Mouse (Mus musculus): Measurements from ENCODE around the gene Derl3. TPM values are rescaled to one million over a fixed set of nuclear protein-coding genes. Genes with fewer than 3 reads are reported as not detected.
A peak's percentile ranks its signal among the peaks of the same experiment; 100 is the strongest.

Derl3 gene
- total and polyA plus RNA-seq, 2 experiments from 2014 or later = 0.41 TPM; not detected in 1

- H3K9me3 ChIP-seq (replicated peaks; ENCODE audit: control insufficient read depth, low read length) = no peaks in the 10 kb centered on the region
- DNase-seq (ENCODE audit: low spot score) (peak; percentile 75), ATAC-seq (ENCODE audit: insufficient read depth, low read depth) (peak; percentile 94)
- peak overlapping the region; percentile 41 for H3K4me3 ChIP-seq (ENCODE audit: low read depth, low read length)
- peak overlapping the region; percentile 69 for H3K4me2 ChIP-seq (ENCODE audit: low read depth, low read length)
- WGBS = 3% methylated on average over 11 of the region's 11 CpGs
- peak overlapping the region; percentile 33; the same call in 1 of the 2 replicates for H3K9ac ChIP-seq (replicated peaks; ENCODE audit: low read depth, low read length)
- TF ChIP-seq CTCF (IDR thresholded peaks at IDR 0.05; ENCODE audit: low read depth) = no peak
- TF ChIP-seq EP300 (IDR thresholded peaks at IDR 0.05; ENCODE audit: low read depth) = no peak
- H3K4me1 ChIP-seq (ENCODE audit: control insufficient read depth, insufficient read depth) = peaks cover 13% of the 10 kb centered on the region; the same call in 1 of the 2 replicates
- H3K36me3 ChIP-seq (replicated peaks; ENCODE audit: control insufficient read depth, insufficient read depth, low read length) = no peaks in the 10 kb centered on the region
- H3K27ac ChIP-seq (ENCODE audit: low read depth) = peak overlapping the region; percentile 46; the same call in 1 of the 2 replicates
- H3K27me3 ChIP-seq (ENCODE audit: control insufficient read depth, insufficient read depth, low read length) = no peaks in the 10 kb centered on the region
Measured at GRCm38 (mm10) chr10:75872915-75873542, 20.2 kb upstream of the Derl3 start.

DNA sequence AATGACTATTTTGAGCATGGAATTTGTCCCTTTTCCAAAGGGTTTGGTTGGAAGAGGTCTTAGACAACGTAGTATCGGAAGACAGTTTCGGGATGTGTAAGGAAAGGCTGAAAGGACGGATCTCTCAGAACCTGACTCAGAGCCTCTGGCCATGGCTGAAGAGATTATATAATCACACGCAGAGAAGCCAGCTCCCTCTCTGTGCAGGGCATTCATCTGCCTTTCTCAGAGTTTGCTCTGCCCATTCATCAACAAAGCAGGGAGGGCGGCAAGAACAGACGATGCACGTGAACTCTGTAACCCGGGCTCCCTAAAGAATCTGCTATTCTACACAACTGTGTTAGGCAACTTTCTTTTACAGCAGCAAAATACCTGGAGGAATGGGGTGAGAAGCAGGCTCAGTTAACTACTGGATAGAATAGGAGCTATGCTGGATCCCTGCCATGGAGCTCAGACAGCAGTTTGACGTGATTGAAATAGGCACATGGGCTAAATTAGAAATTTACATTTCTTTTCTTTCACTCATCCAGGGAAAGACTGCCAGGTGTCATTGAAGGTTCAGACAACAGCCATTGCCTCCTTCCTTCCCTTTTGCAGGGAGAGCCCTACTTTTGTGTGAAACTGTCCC, 19.6 kb upstream of the Derl3 start:
- Histone ChIP-seq H3K4me2 (ENCODE audit: low read depth, low read length) (peak overlapping the region; percentile 69), H3K27me3 (ENCODE audit: control insufficient read depth, insufficient read depth, low read length) (no peaks in the 10 kb centered on the region), H3K9ac (replicated peaks; ENCODE audit: low read depth, low read length) (no peak overlapping the region), H3K9me3 (replicated peaks; ENCODE audit: control insufficient read depth, low read length) (no peaks in the 10 kb centered on the region), H3K36me3 (replicated peaks; ENCODE audit: control insufficient read depth, insufficient read depth, low read length) (no peaks in the 10 kb centered on the region), H3K27ac (ENCODE audit: low read depth) (no peak overlapping the region), H3K4me1 (ENCODE audit: control insufficient read depth, insufficient read depth) (peaks cover 13% of the 10 kb centered on the region; the same call in 1 of the 2 replicates), H3K4me3 (ENCODE audit: low read depth, low read length) (no peak overlapping the region)
- DNase-seq (ENCODE audit: low spot score) (no peak), ATAC-seq (ENCODE audit: insufficient read depth, low read depth) (no peak)
- TF ChIP-seq CTCF (IDR thresholded peaks at IDR 0.05; ENCODE audit: low read depth) (no peak), EP300 (IDR thresholded peaks at IDR 0.05; ENCODE audit: low read depth) (no peak)
- 39% methylated on average over 10 of the region's 10 CpGs for WGBS

- H3K27me3 ChIP-seq (ENCODE audit: control insufficient read depth, insufficient read depth, low read length) = no peaks in the 10 kb centered on the region
- DNase-seq (ENCODE audit: low spot score) (no peak), ATAC-seq (ENCODE audit: insufficient read depth, low read depth) (no peak)
- H3K36me3 ChIP-seq (replicated peaks; ENCODE audit: control insufficient read depth, insufficient read depth, low read length) = no peaks in the 10 kb centered on the region
- no peaks in the 10 kb centered on the region for H3K9me3 ChIP-seq (replicated peaks; ENCODE audit: control insufficient read depth, low read length)
- H3K27ac ChIP-seq (ENCODE audit: low read depth) = no peak overlapping the region
- 74% methylated on average over 3 of the region's 3 CpGs for WGBS
- no peak overlapping the region for H3K4me3 ChIP-seq (ENCODE audit: low read depth, low read length)
- no peak overlapping the region for H3K9ac ChIP-seq (replicated peaks; ENCODE audit: low read depth, low read length)
- H3K4me2 ChIP-seq (ENCODE audit: low read depth, low read length) = no peak overlapping the region
- TF ChIP-seq CTCF (IDR thresholded peaks at IDR 0.05; ENCODE audit: low read depth) (no peak), EP300 (IDR thresholded peaks at IDR 0.05; ENCODE audit: low read depth) (no peak)
- no peaks in the 10 kb centered on the region for H3K4me1 ChIP-seq (ENCODE audit: control insufficient read depth, insufficient read depth)
Measured at GRCm38 (mm10) chr10:75878836-75879235, 14.4 kb upstream of the Derl3 start.

- DNase-seq (ENCODE audit: low spot score) (no peak), ATAC-seq (ENCODE audit: insufficient read depth, low read depth) (no peak)
- WGBS = 93% methylated on average over 10 of the region's 10 CpGs
- H3K36me3 ChIP-seq (replicated peaks; ENCODE audit: control insufficient read depth, insufficient read depth, low read length) = no peaks in the 10 kb centered on the region
- no peak overlapping the region for H3K4me2 ChIP-seq (ENCODE audit: low read depth, low read length)
- no peak overlapping the region for H3K4me3 ChIP-seq (ENCODE audit: low read depth, low read length)
- no peaks in the 10 kb centered on the region for H3K4me1 ChIP-seq (ENCODE audit: control insufficient read depth, insufficient read depth)
- no peaks in the 10 kb centered on the region for H3K9me3 ChIP-seq (replicated peaks; ENCODE audit: control insufficient read depth, low read length)
- no peak overlapping the region for H3K27ac ChIP-seq (ENCODE audit: low read depth)
- no peak for TF ChIP-seq CTCF (IDR thresholded peaks at IDR 0.05; ENCODE audit: low read depth)
- no peak for TF ChIP-seq EP300 (IDR thresholded peaks at IDR 0.05; ENCODE audit: low read depth)
- H3K9ac ChIP-seq (replicated peaks; ENCODE audit: low read depth, low read length) = no peak overlapping the region
- no peaks in the 10 kb centered on the region for H3K27me3 ChIP-seq (ENCODE audit: control insufficient read depth, insufficient read depth, low read length)
Measured at GRCm38 (mm10) chr10:75880351-75880750, 12.9 kb upstream of the Derl3 start.

DNA sequence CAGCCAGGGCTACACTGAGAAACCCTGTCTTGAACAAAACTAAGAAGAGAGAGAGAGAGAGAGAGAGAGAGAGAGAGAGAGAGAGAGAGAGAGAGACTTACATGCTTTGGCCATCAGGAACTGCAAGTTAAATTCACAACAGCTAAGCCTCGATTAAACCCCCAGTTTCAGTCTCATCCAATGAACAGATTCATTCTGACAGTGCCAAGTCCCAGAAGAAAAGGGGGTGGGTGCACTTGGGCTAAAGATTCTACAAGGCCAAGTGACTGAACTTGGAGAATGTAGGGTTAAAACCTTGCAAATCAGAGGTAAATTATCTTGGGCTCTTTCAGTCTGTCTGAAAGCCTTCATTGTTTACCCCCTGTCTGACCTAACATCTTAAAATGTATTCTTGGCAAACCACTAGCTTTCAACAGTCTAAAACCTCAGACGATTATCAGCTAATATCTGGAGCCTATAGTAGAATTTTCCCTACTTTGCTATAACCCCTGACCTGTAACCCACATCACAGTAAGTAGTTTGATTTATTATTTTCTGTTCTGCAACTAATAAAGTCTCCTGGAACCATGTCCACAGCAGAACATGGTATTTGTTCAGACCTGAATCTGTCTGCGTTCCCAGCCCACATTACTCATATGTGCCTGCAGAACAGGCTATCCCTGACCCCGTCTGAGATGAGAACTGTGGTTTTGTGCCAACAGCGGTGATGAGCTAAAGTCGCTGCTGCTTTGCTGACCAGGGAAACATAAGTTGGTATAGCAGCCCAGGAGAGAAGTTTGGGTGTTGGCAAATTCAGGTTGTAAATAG, 12.2 kb upstream of the Derl3 start:
- Histone ChIP-seq H3K9ac (replicated peaks; ENCODE audit: low read depth, low read length) (no peak overlapping the region), H3K36me3 (replicated peaks; ENCODE audit: control insufficient read depth, insufficient read depth, low read length) (no peaks in the 10 kb centered on the region), H3K4me2 (ENCODE audit: low read depth, low read length) (no peak overlapping the region), H3K9me3 (replicated peaks; ENCODE audit: control insufficient read depth, low read length) (no peaks in the 10 kb centered on the region), H3K27ac (ENCODE audit: low read depth) (no peak overlapping the region), H3K4me1 (ENCODE audit: control insufficient read depth, insufficient read depth) (no peaks in the 10 kb centered on the region), H3K4me3 (ENCODE audit: low read depth, low read length) (no peak overlapping the region), H3K27me3 (ENCODE audit: control insufficient read depth, insufficient read depth, low read length) (no peaks in the 10 kb centered on the region)
- 59% methylated on average over 6 of the region's 6 CpGs for WGBS
- no peak for DNase-seq (ENCODE audit: low spot score)
- no peak for ATAC-seq (ENCODE audit: insufficient read depth, low read depth)
- no peak for TF ChIP-seq CTCF (IDR thresholded peaks at IDR 0.05; ENCODE audit: low read depth)
- no peak for TF ChIP-seq EP300 (IDR thresholded peaks at IDR 0.05; ENCODE audit: low read depth)
